Mouse (Mus musculus) bone marrow, adult 2 months (tissue): ENCODE data around the gene Tnni3.

Experiments
- CTCF ChIP-seq: fragments of 200-500 bp; IDR thresholded peaks from 2 replicates; pipeline ENCODE4 v1.5.1; 2011; ENCODE audit warnings: low read length, control low read depth; ENCODE audit not compliant: control insufficient read depth, insufficient read depth
- POLR2A ChIP-seq: fragments of 200-500 bp; IDR thresholded peaks from 2 replicates; pipeline ENCODE4 v1.6.1; 2011; ENCODE audit warnings: low read depth, mild to moderate bottlenecking, control low read depth, low read length, borderline replicate concordance; ENCODE audit not compliant: control insufficient read depth

DNA sequence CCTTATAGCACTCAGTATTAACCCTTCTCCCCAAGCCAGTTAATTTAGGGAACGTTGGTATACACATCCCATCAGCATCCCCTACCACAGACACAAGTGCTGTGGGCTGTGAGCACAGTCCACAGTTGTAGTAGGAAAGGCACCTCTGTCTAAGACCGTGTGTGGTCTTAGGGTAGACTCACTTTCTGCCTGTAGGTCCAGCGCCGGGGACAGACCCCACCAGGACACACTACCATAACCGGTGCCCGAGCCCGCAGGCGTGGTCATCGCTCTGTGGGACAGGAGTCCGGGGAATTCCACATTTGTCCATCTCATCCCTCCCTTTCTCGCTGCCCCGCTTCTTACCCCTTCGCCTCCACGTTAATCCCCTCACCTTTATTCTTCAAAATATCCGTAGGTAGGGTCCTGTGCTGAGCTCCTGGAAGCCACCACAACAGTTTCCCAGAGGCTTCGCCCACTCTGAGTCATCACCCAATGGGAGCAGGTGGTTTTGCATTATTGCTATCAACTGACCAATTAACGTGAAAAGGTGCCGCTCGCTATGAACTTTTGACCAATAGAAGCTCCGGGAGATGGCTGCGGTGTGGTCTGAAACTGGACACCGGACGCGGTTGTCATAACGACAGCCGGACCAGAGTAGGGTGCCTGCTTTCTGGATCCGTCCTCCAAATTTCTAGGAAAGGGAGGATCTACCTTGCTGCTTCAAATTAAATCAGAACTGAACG, 8.1 kb upstream of the Tnni3 start, which contains the start of gene Dnaaf3:
- TF ChIP-seq POLR2A: no peak
- no peak for TF ChIP-seq CTCF
